Mouse (Mus musculus): ENCODE results near the gene Crat. TPM values are rescaled to one million over a fixed set of nuclear protein-coding genes. Genes with fewer than 3 reads are reported as not detected.

Gene Crat
- polyA plus RNA-seq, 1 experiment from 2014 or later = 16.3 TPM

- peak overlapping the region; percentile 83; the same call in 1 of the 2 replicates for H3K4me3 ChIP-seq
- H3K9me3 ChIP-seq (replicated peaks) = no peaks in the 10 kb centered on the region
- peaks cover 16% of the 10 kb centered on the region for H3K36me3 ChIP-seq (ENCODE audit: poor library complexity, severe bottlenecking)
- H3K4me1 ChIP-seq = peaks cover 48% of the 10 kb centered on the region
- ATAC-seq = no peak
- H3K27me3 ChIP-seq = no peaks in the 10 kb centered on the region
- peak overlapping the region; percentile 21; the same call in 1 of the 2 replicates for H3K9ac ChIP-seq
- peak overlapping the region; percentile 77 for H3K4me2 ChIP-seq
- H3K27ac ChIP-seq = no peak overlapping the region
- 94% methylated on average over 4 of the region's 4 CpGs for WGBS
These were observed 1.5 kb downstream of the Crat start for GRCm38 (mm10) chr2:30414101-30414500.

GRCm38 (mm10) chr2:30413038-30413973, 2.3 kb downstream of the Crat start:
- H3K4me3 ChIP-seq = no peak overlapping the region
- ATAC-seq = no peak

GRCm38 (mm10) chr2:30409454-30410176, 6.0 kb downstream of the Crat start:
- Histone ChIP-seq H3K4me2 (no peak overlapping the region), H3K4me3 (no peak overlapping the region), H3K4me1 (peaks cover 15% of the 10 kb centered on the region), H3K36me3 (ENCODE audit: poor library complexity, severe bottlenecking) (peaks cover 61% of the 10 kb centered on the region), H3K9me3 (replicated peaks) (no peaks in the 10 kb centered on the region), H3K27me3 (no peaks in the 10 kb centered on the region), H3K27ac (no peak overlapping the region), H3K9ac (no peak overlapping the region)
- ATAC-seq = no peak
- WGBS = 94% methylated on average over 4 of the region's 5 CpGs

More at GRCm38 (mm10) chr2:30413038-30413973, 2.3 kb downstream of the Crat start:
- Histone ChIP-seq H3K9me3 (replicated peaks) (no peaks in the 10 kb centered on the region), H3K27me3 (no peaks in the 10 kb centered on the region), H3K4me1 (peaks cover 40% of the 10 kb centered on the region), H3K9ac (0 out of 2 replicates have a peak overlapping the region, but pooled peaks have one; percentile 21), H3K4me2 (peak overlapping the region; percentile 77; the same call in 1 of the 2 replicates), H3K36me3 (ENCODE audit: poor library complexity, severe bottlenecking) (peaks cover 24% of the 10 kb centered on the region), H3K27ac (no peak overlapping the region)
- 81% methylated on average over 16 of the region's 16 CpGs for WGBS

- WGBS = 90% methylated on average over 8 of the region's 8 CpGs
- ATAC-seq = no peak
- peaks cover 70% of the 10 kb centered on the region for H3K36me3 ChIP-seq (ENCODE audit: poor library complexity, severe bottlenecking)
These were observed 7.0 kb downstream of the Crat start for GRCm38 (mm10) chr2:30408452-30409100.

GRCm38 (mm10) chr2:30407778-30408177, 7.8 kb downstream of the Crat start:
- 91% methylated on average over 10 of the region's 10 CpGs for WGBS
- Histone ChIP-seq H3K4me3 (no peak overlapping the region), H3K9ac (no peak overlapping the region), H3K27me3 (no peaks in the 10 kb centered on the region), H3K36me3 (ENCODE audit: poor library complexity, severe bottlenecking) (peaks cover 75% of the 10 kb centered on the region), H3K4me2 (no peak overlapping the region), H3K27ac (no peak overlapping the region), H3K4me1 (0 out of 2 replicates have a peak, but pooled peaks cover 2% of the 10 kb centered on the region), H3K9me3 (replicated peaks) (no peaks in the 10 kb centered on the region)
- ATAC-seq = no peak

More at GRCm38 (mm10) chr2:30408452-30409100, 7.0 kb downstream of the Crat start:
- Histone ChIP-seq H3K27ac (no peak overlapping the region), H3K4me2 (no peak overlapping the region), H3K4me1 (peaks cover 4% of the 10 kb centered on the region), H3K27me3 (no peaks in the 10 kb centered on the region), H3K9ac (no peak overlapping the region), H3K9me3 (replicated peaks) (no peaks in the 10 kb centered on the region), H3K4me3 (no peak overlapping the region)

GRCm38 (mm10) chr2:30407221-30407620, 8.4 kb downstream of the Crat start:
- Histone ChIP-seq H3K4me3 (no peak overlapping the region), H3K27me3 (no peaks in the 10 kb centered on the region), H3K4me1 (no peaks in the 10 kb centered on the region), H3K36me3 (ENCODE audit: poor library complexity, severe bottlenecking) (peaks cover 78% of the 10 kb centered on the region), H3K9ac (no peak overlapping the region), H3K4me2 (no peak overlapping the region), H3K27ac (no peak overlapping the region), H3K9me3 (replicated peaks) (no peaks in the 10 kb centered on the region)
- 93% methylated on average over 2 of the region's 2 CpGs for WGBS
- ATAC-seq = no peak

- Histone ChIP-seq H3K36me3 (ENCODE audit: poor library complexity, severe bottlenecking) (peaks cover 81% of the 10 kb centered on the region), H3K27me3 (no peaks in the 10 kb centered on the region), H3K4me1 (peaks cover 20% of the 10 kb centered on the region), H3K27ac (no peak overlapping the region), H3K9ac (no peak overlapping the region), H3K9me3 (replicated peaks) (no peaks in the 10 kb centered on the region), H3K4me3 (no peak overlapping the region), H3K4me2 (no peak overlapping the region)
- 93% methylated on average over 1 of the region's 1 CpGs for WGBS
- ATAC-seq = no peak
These were observed 11.7 kb downstream of the Crat start for GRCm38 (mm10) chr2:30403870-30404269.

- H3K4me3 ChIP-seq = no peak overlapping the region
- H3K9ac ChIP-seq = no peak overlapping the region
- WGBS = 73% methylated on average over 2 of the region's 2 CpGs
- peaks cover 81% of the 10 kb centered on the region for H3K36me3 ChIP-seq (ENCODE audit: poor library complexity, severe bottlenecking)
- no peaks in the 10 kb centered on the region for H3K9me3 ChIP-seq (replicated peaks)
- H3K27me3 ChIP-seq = no peaks in the 10 kb centered on the region
- no peak overlapping the region for H3K4me2 ChIP-seq
- H3K27ac ChIP-seq = no peak overlapping the region
- H3K4me1 ChIP-seq = peaks cover 28% of the 10 kb centered on the region
- ATAC-seq = no peak
These were observed 12.8 kb downstream of the Crat start for GRCm38 (mm10) chr2:30402843-30403242.

GRCm38 (mm10) chr2:30402351-30402826, 13.2 kb downstream of the Crat start:
- H3K27me3 ChIP-seq = no peaks in the 10 kb centered on the region
- 89% methylated on average over 9 of the region's 9 CpGs for WGBS
- H3K36me3 ChIP-seq (ENCODE audit: poor library complexity, severe bottlenecking) = peaks cover 81% of the 10 kb centered on the region
- no peaks in the 10 kb centered on the region for H3K9me3 ChIP-seq (replicated peaks)
- ATAC-seq = no peak
- H3K9ac ChIP-seq = no peak overlapping the region
- H3K4me3 ChIP-seq = no peak overlapping the region
- H3K27ac ChIP-seq = no peak overlapping the region
- peaks cover 28% of the 10 kb centered on the region for H3K4me1 ChIP-seq
- no peak overlapping the region for H3K4me2 ChIP-seq

- Histone ChIP-seq H3K4me1 (peaks cover 28% of the 10 kb centered on the region), H3K36me3 (ENCODE audit: poor library complexity, severe bottlenecking) (peaks cover 81% of the 10 kb centered on the region), H3K9ac (no peak overlapping the region), H3K4me3 (no peak overlapping the region), H3K27ac (no peak overlapping the region), H3K4me2 (no peak overlapping the region), H3K27me3 (no peaks in the 10 kb centered on the region), H3K9me3 (replicated peaks) (no peaks in the 10 kb centered on the region)
- ATAC-seq = no peak
- WGBS = 77% methylated on average over 1 of the region's 1 CpGs
These were observed 14.0 kb downstream of the Crat start for GRCm38 (mm10) chr2:30401581-30401980.

GRCm38 (mm10) chr2:30399191-30400171, 16.1 kb downstream of the Crat start:
- ATAC-seq = peak; percentile 73
- peaks cover 28% of the 10 kb centered on the region for H3K4me1 ChIP-seq
- H3K9me3 ChIP-seq (replicated peaks) = no peaks in the 10 kb centered on the region
- peak overlapping the region; percentile 58 for H3K9ac ChIP-seq
- WGBS = 19% methylated on average over 20 of the region's 20 CpGs
- peaks cover 76% of the 10 kb centered on the region for H3K36me3 ChIP-seq (ENCODE audit: poor library complexity, severe bottlenecking)
- H3K4me2 ChIP-seq = 0 out of 2 replicates have a peak overlapping the region, but pooled peaks have one; percentile 4
- H3K27me3 ChIP-seq = no peaks in the 10 kb centered on the region
- H3K4me3 ChIP-seq = no peak overlapping the region
- peak overlapping the region; percentile 88 for H3K27ac ChIP-seq
